In the genomic region with DNA sequence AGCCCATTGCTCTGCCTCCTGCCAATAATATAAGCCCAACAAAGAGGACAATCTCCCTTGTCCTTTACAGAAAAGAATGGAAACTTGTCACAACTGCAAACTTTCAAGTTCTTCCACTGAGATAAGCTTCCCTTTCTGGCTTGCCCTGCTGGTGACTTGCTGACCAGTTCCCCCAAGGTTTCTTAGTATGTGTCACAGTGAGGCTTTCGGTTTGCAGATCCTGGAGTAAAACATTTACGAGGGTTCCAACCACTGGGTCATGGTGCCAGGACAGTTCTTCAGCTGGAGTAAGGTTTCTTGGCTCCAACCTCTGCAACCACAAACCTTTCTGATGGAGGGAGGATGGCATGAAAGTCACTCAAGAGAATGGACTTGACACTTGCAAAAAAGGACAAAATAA, we compare ENCODE assay signal across 9 mouse cellular contexts.
DNase-seq lines count a peak whose midpoint lies in the region; ATAC-seq and TF ChIP-seq lines count a peak whose summit lies in the region.
"Had no signal": no experiment of that assay in that cellular context is flagged by ENCODE, and none has a peak within 500 bp of the region (broad histone marks: within the 10 kb centered on the region; RNA-seq: fewer than 3 reads in every experiment).

No protein-coding gene starts in this region.

- H3K27me3 ChIP-seq in cerebellum, adult 2 months (ENCODE audit: control insufficient read depth, insufficient read depth, low read length): no peaks in the 10 kb centered on the region
- no peaks in the 10 kb centered on the region for H3K27me3 ChIP-seq in hindbrain, postnatal 0 days (ENCODE audit: insufficient read depth, low read length)
- no peaks in the 10 kb centered on the region for H3K27me3 ChIP-seq in hindbrain, embryonic 12.5 days
- no peaks in the 10 kb centered on the region for H3K27me3 ChIP-seq in midbrain, embryonic 10.5 days (ENCODE audit: low read depth, poor library complexity, severe bottlenecking)
- no peaks in the 10 kb centered on the region for H3K27me3 ChIP-seq in midbrain, postnatal 0 days (ENCODE audit: insufficient read depth, low read length)
- H3K27me3 ChIP-seq in stomach, postnatal 0 days (ENCODE audit: control insufficient read depth, insufficient read depth, low read length): no peaks in the 10 kb centered on the region

- no peak for TF ChIP-seq POLR2A in cerebellum, adult 2 months (IDR thresholded peaks at IDR 0.05; ENCODE audit: borderline replicate concordance, insufficient read depth, low read length)

- H3K36me3 ChIP-seq in hindbrain, postnatal 0 days (ENCODE audit: insufficient read depth, low read length): no peaks in the 10 kb centered on the region
- no peaks in the 10 kb centered on the region for H3K36me3 ChIP-seq in hindbrain, embryonic 12.5 days
- no peaks in the 10 kb centered on the region for H3K36me3 ChIP-seq in midbrain, embryonic 10.5 days
- no peaks in the 10 kb centered on the region for H3K36me3 ChIP-seq in midbrain, postnatal 0 days (ENCODE audit: insufficient read depth, low read length)
- H3K36me3 ChIP-seq in stomach, postnatal 0 days (ENCODE audit: control insufficient read depth, insufficient read depth, low read length): no peaks in the 10 kb centered on the region
- H3K36me3 ChIP-seq: G1E had no signal

- no peak overlapping the region for H3K4me2 ChIP-seq in hindbrain, postnatal 0 days (ENCODE audit: low read depth, low read length)
- no peak overlapping the region for H3K4me2 ChIP-seq in hindbrain, embryonic 12.5 days (replicated peaks)
- no peak overlapping the region for H3K4me2 ChIP-seq in midbrain, postnatal 0 days (ENCODE audit: low read depth, low read length, poor library complexity, severe bottlenecking)
- no peak overlapping the region for H3K4me2 ChIP-seq in stomach, postnatal 0 days (replicated peaks; ENCODE audit: low read depth)

- no peak for TF ChIP-seq CTCF in cerebellum, adult 2 months (IDR thresholded peaks at IDR 0.05; ENCODE audit: borderline replicate concordance, insufficient read depth, low read depth, low read length)
- TF ChIP-seq CTCF in hindbrain, postnatal 0 days (IDR thresholded peaks at IDR 0.05; ENCODE audit: low read depth): no peak
- no peak for TF ChIP-seq CTCF in midbrain, postnatal 0 days (IDR thresholded peaks at IDR 0.05)
- TF ChIP-seq CTCF in stomach, postnatal 0 days (IDR thresholded peaks at IDR 0.05; ENCODE audit: low read depth): no peak

- no peak overlapping the region for H3K9ac ChIP-seq in hindbrain, postnatal 0 days (replicated peaks; ENCODE audit: low read length)
- no peak overlapping the region for H3K9ac ChIP-seq in hindbrain, embryonic 12.5 days
- H3K9ac ChIP-seq in midbrain, postnatal 0 days (replicated peaks; ENCODE audit: low read length, poor library complexity, severe bottlenecking): no peak overlapping the region
- no peak overlapping the region for H3K9ac ChIP-seq in stomach, postnatal 0 days (ENCODE audit: low read length)

- TF ChIP-seq EP300 in stomach, postnatal 0 days (optimal IDR thresholded peaks at IDR 0.05): no peak

- H3K4me1 ChIP-seq in cerebellum, adult 2 months (ENCODE audit: control insufficient read depth, insufficient read depth, low read length): peaks cover 34% of the 10 kb centered on the region
- H3K4me1 ChIP-seq in hindbrain, postnatal 0 days (ENCODE audit: insufficient read depth, low read length): peaks cover 8% of the 10 kb centered on the region; the same call in 1 of the 2 replicates
- peaks cover 13% of the 10 kb centered on the region; the same call in 1 of the 2 replicates for H3K4me1 ChIP-seq in hindbrain, embryonic 12.5 days
- peaks cover 36% of the 10 kb centered on the region for H3K4me1 ChIP-seq in midbrain, embryonic 10.5 days
- H3K4me1 ChIP-seq in midbrain, postnatal 0 days (ENCODE audit: insufficient read depth, low read length): no peaks in the 10 kb centered on the region; the same call in 1 of the 2 replicates
- no peaks in the 10 kb centered on the region for H3K4me1 ChIP-seq in stomach, postnatal 0 days (replicated peaks; ENCODE audit: control insufficient read depth, insufficient read depth)

- peak overlapping the region; percentile 81; the same call in 1 of the 2 replicates for H3K27ac ChIP-seq in cerebellum, adult 2 months (ENCODE audit: insufficient read depth, low read length)
- H3K27ac ChIP-seq in hindbrain, postnatal 0 days: 0 out of 2 replicates have a peak overlapping the region, but pooled peaks have one; percentile 42
- H3K27ac ChIP-seq in hindbrain, embryonic 12.5 days: no peak overlapping the region
- H3K27ac ChIP-seq in midbrain, embryonic 10.5 days (replicated peaks): peak overlapping the region; percentile 46; the same call in 1 of the 2 replicates
- no peak overlapping the region for H3K27ac ChIP-seq in midbrain, postnatal 0 days (ENCODE audit: low read depth, low read length)
- H3K27ac ChIP-seq in stomach, postnatal 0 days (replicated peaks): peak overlapping the region; percentile 35; the same call in 1 of the 2 replicates

- DNase-seq in cerebellum, adult 2 months: no peak
- no peak for DNase-seq in hindbrain, postnatal 0 days (ENCODE audit: low spot score)
- DNase-seq in midbrain, embryonic 10.5 days (ENCODE audit: low spot score): no peak
- DNase-seq in midbrain, postnatal 0 days (ENCODE audit: low spot score): no peak
- DNase-seq in stomach, postnatal 0 days (ENCODE audit: low spot score): no peak
- DNase-seq in natural killer cell, adult 2 months (ENCODE audit: low spot score in 2 of 2): no peak

- no peak overlapping the region for H3K4me3 ChIP-seq in cerebellum, adult 2 months (replicated peaks; ENCODE audit: insufficient read depth, low read depth, low read length)
- H3K4me3 ChIP-seq in hindbrain, postnatal 0 days (ENCODE audit: low read length): no peak overlapping the region
- H3K4me3 ChIP-seq in hindbrain, embryonic 12.5 days: no peak overlapping the region
- H3K4me3 ChIP-seq in midbrain, embryonic 10.5 days: no peak overlapping the region
- no peak overlapping the region for H3K4me3 ChIP-seq in midbrain, postnatal 0 days (ENCODE audit: low read depth, low read length)
- no peak overlapping the region for H3K4me3 ChIP-seq in stomach, postnatal 0 days (ENCODE audit: low read depth, low read length)

- no peaks in the 10 kb centered on the region for H3K9me3 ChIP-seq in hindbrain, postnatal 0 days (ENCODE audit: low read length)
- no peaks in the 10 kb centered on the region for H3K9me3 ChIP-seq in hindbrain, embryonic 12.5 days (replicated peaks)
- no peaks in the 10 kb centered on the region for H3K9me3 ChIP-seq in midbrain, embryonic 10.5 days (replicated peaks)
- no peaks in the 10 kb centered on the region for H3K9me3 ChIP-seq in midbrain, postnatal 0 days (ENCODE audit: low read length)
- H3K9me3 ChIP-seq in stomach, postnatal 0 days (ENCODE audit: control insufficient read depth, low read length): no peaks in the 10 kb centered on the region
- H3K9me3 ChIP-seq: G1E had no signal

- no peak for ATAC-seq in cerebellum, adult (ENCODE audit: insufficient number of reproducible peaks, low FRiP score, low TSS enrichment)
- ATAC-seq in hindbrain, postnatal 0 days: no peak
- no peak for ATAC-seq in hindbrain, embryonic 12.5 days (ENCODE audit: low FRiP score)
- no peak for ATAC-seq in midbrain, postnatal 0 days (ENCODE audit: low FRiP score)
- no peak for ATAC-seq in stomach, postnatal 0 days (ENCODE audit: low FRiP score, low TSS enrichment)

- WGBS in cerebellum, adult 2 months: 58% methylated on average over 2 of the region's 2 CpGs
- 82% methylated on average over 2 of the region's 2 CpGs for WGBS in hindbrain, postnatal 0 days
- WGBS in hindbrain, embryonic 12.5 days: 92% methylated on average over 2 of the region's 2 CpGs
- WGBS in midbrain, embryonic 10.5 days: 85% methylated on average over 2 of the region's 2 CpGs
- WGBS in midbrain, postnatal 0 days: 94% methylated on average over 2 of the region's 2 CpGs
- 76% methylated on average over 2 of the region's 2 CpGs for WGBS in stomach, postnatal 0 days

Comparison
In these comparisons a context has a peak if more than half of its experiments do, and no peak if none do; other contexts are left out.
1. H3K27ac ChIP-seq: peak in cerebellum, adult 2 months (single experiment), hindbrain, postnatal 0 days (single experiment), midbrain, embryonic 10.5 days (single experiment) and stomach, postnatal 0 days (single experiment); none in hindbrain, embryonic 12.5 days (single experiment) and midbrain, postnatal 0 days (single experiment).